Mouse (Mus musculus) CH12.LX (cell line): ENCODE measurements around the gene Bmpr1a.

Experiments used
- JUND ChIP-seq: conservative IDR thresholded peaks from 2 replicates; pipeline ENCODE4 v1.6.1; 2011; ENCODE audit warnings: low read depth, low read length, improper control_type of control experiment
- KAT2A ChIP-seq: IDR thresholded peaks from 2 replicates; pipeline ENCODE4 v1.6.1; 2012; ENCODE audit warnings: low read length, improper control_type of control experiment, inconsistent platforms; ENCODE audit not compliant: insufficient replicate concordance
- MAFK ChIP-seq: IDR thresholded peaks from 2 replicates; pipeline ENCODE4 v1.6.1; 2011; ENCODE audit warnings: low read length, improper control_type of control experiment; ENCODE audit not compliant: insufficient replicate concordance
- MAZ ChIP-seq: IDR thresholded peaks from 2 replicates; pipeline ENCODE4 v1.6.1; 2012; ENCODE audit warnings: low read depth, mild to moderate bottlenecking, inconsistent platforms, low read length, improper control_type of control experiment, moderate library complexity
- MXI1 ChIP-seq: IDR thresholded peaks from 2 replicates; pipeline ENCODE4 v1.6.1; 2011; ENCODE audit warnings: mild to moderate bottlenecking, low read depth, low read length, improper control_type of control experiment
- POLR2A ChIP-seq: IDR thresholded peaks from 2 replicates; pipeline ENCODE4 v1.6.1; 2011; ENCODE audit warnings: low read depth, mild to moderate bottlenecking, improper control_type of control experiment, low read length
- POLR2AphosphoS2 ChIP-seq: IDR thresholded peaks from 2 replicates; pipeline ENCODE4 v1.6.1; 2011; ENCODE audit warnings: low read depth, low read length, improper control_type of control experiment
- TCF12 ChIP-seq: IDR thresholded peaks from 2 replicates; pipeline ENCODE4 v1.6.1; 2014; ENCODE audit warnings: low read depth, mild to moderate bottlenecking, inconsistent platforms, low read length, improper control_type of control experiment
- UBTF ChIP-seq: IDR thresholded peaks from 2 replicates; pipeline ENCODE4 v1.6.1; 2012; ENCODE audit warnings: low read depth, mild to moderate bottlenecking, inconsistent platforms, low read length, improper control_type of control experiment, moderate library complexity
- USF1 ChIP-seq: IDR thresholded peaks from 2 replicates; pipeline ENCODE4 v1.6.1; 2014; ENCODE audit warnings: low read depth, mild to moderate bottlenecking, inconsistent platforms, low read length, improper control_type of control experiment
- ZC3H11A ChIP-seq: IDR thresholded peaks from 2 replicates; pipeline ENCODE4 v1.6.1; 2012; ENCODE audit warnings: low read depth, mild to moderate bottlenecking, inconsistent platforms, low read length, improper control_type of control experiment
- ZKSCAN1 ChIP-seq: IDR thresholded peaks from 2 replicates; pipeline ENCODE4 v1.6.1; 2012; ENCODE audit warnings: low read depth, inconsistent platforms, low read length, improper control_type of control experiment, borderline replicate concordance
- ZNF384 ChIP-seq: IDR thresholded peaks from 2 replicates; pipeline ENCODE4 v1.6.1; 2012; ENCODE audit warnings: low read depth, low read length, improper control_type of control experiment, inconsistent platforms

DNA sequence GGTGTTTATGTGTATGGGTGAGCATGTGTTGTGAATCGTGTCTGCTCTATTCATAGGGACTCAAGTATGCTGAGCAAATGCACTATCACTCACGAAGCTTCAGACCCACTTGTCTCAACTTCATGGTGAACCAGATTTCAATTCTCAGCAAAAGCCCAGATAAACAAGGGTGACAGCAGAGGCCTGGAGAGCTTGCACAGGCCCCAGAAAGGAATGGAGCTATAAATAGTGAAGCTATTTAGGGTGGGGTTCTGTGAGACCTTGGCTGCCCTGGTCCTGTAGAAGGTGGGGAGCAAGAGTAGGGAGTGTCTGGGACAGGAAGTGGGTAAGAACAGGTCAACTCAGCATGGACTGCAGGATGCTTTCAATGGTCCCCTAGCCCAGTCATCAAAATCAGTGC, 41.4 kb upstream of the Bmpr1a start:
- TF ChIP-seq USF1 (no peak), MAFK (no peak), ZKSCAN1 (no peak), POLR2A (no peak), KAT2A (no peak), TCF12 (no peak), ZC3H11A (no peak), UBTF (no peak), POLR2AphosphoS2 (no peak), JUND (no peak), MAZ (no peak), MXI1 (no peak), ZNF384 (no peak)
